Mouse (Mus musculus) MEL (cell line): ENCODE results near the gene Olfr1262. TPM values are rescaled to one million over a fixed set of nuclear protein-coding genes. Genes with fewer than 3 reads are reported as not detected.

ENCODE experiments used
- DNase-seq: peaks from one replicate; pipeline ENCODE4 v3.0.0; 2011; ENCODE audit warnings: low read depth, low spot score
- H3K27ac ChIP-seq: 2 replicates; pipeline ENCODE4 v1.5.1; 2012; ENCODE audit warnings: low read depth, mild to moderate bottlenecking, control low read depth, low read length, moderate library complexity; ENCODE audit not compliant: control insufficient read depth
- H3K27me3 ChIP-seq, 2 experiments: fragments of 150-350 bp in 1 of 2; sonication (generic) in 1 of 2; 2 replicates each; pipeline ENCODE4 v1.6.1; 2012; ENCODE audit warnings: low read length in 2 of 2, mild to moderate bottlenecking in 2 of 2, improper control_type of control experiment in 1 of 2, moderate library complexity in 1 of 2; ENCODE audit not compliant: insufficient read depth in 2 of 2, control insufficient read depth in 1 of 2
- H3K36me3 ChIP-seq, 2 experiments: 2 replicates each; pipeline ENCODE4 v1.6.1; 2012 to 2014; ENCODE audit warnings: low read length in 2 of 2, improper control_type of control experiment in 1 of 2, inconsistent platforms in 1 of 2, mild to moderate bottlenecking in 1 of 2; ENCODE audit not compliant: insufficient read depth in 2 of 2, control insufficient read depth in 1 of 2
- H3K4me1 ChIP-seq, 2 experiments: fragments of 150-350 bp in 1 of 2; sonication (generic) in 1 of 2; 2 replicates each; pipeline ENCODE4 v1.6.1; 2012; ENCODE audit warnings: low read length in 2 of 2, improper control_type of control experiment in 1 of 2, mild to moderate bottlenecking in 1 of 2; ENCODE audit not compliant: insufficient read depth in 2 of 2, control insufficient read depth in 1 of 2
- H3K4me3 ChIP-seq, 2 experiments: fragments of 150-350 bp in 1 of 2; sonication (generic) in 1 of 2; 2 replicates each; pipeline ENCODE4 v1.5.1; 2012; ENCODE audit warnings: low read depth in 2 of 2, low read length in 2 of 2, mild to moderate bottlenecking in 2 of 2, moderate library complexity in 2 of 2, control low read depth in 1 of 2, improper control_type of control experiment in 1 of 2; ENCODE audit not compliant: control insufficient read depth in 1 of 2, insufficient read depth in 1 of 2
- H3K79me2 ChIP-seq: 2 replicates; pipeline ENCODE4 v1.6.1; 2012; ENCODE audit warnings: mild to moderate bottlenecking, low read length, moderate library complexity; ENCODE audit not compliant: control insufficient read depth, poor library complexity, insufficient read depth
- H3K9ac ChIP-seq: 2 replicates; pipeline ENCODE4 v1.6.1; 2012; ENCODE audit warnings: low read depth, mild to moderate bottlenecking, control low read depth, low read length, moderate library complexity; ENCODE audit not compliant: control insufficient read depth, poor library complexity, severe bottlenecking
- H3K9me3 ChIP-seq: fragments of 150-350 bp; sonication (generic); replicated peaks from 2 replicates; pipeline ENCODE4 v1.6.1; 2012; ENCODE audit warnings: mild to moderate bottlenecking, low read length, improper control_type of control experiment, moderate library complexity; ENCODE audit not compliant: insufficient read depth
- BHLHE40 ChIP-seq: IDR thresholded peaks from 2 replicates; pipeline ENCODE4 v1.6.1; 2012; ENCODE audit warnings: low read depth, mild to moderate bottlenecking, inconsistent platforms, low read length, improper control_type of control experiment, borderline replicate concordance
- CHD2 ChIP-seq: IDR thresholded peaks from 2 replicates; pipeline ENCODE4 v1.6.1; 2011; ENCODE audit warnings: low read length, improper control_type of control experiment
- ELF1 ChIP-seq: IDR thresholded peaks from 2 replicates; pipeline ENCODE4 v1.6.1; 2014; ENCODE audit warnings: low read depth, mild to moderate bottlenecking, inconsistent platforms, low read length, improper control_type of control experiment, moderate library complexity
- EP300 ChIP-seq, 2 experiments: IDR thresholded peaks; 2 replicates each; pipeline ENCODE4 v1.6.1; 2011; ENCODE audit warnings: improper control_type of control experiment in 2 of 2, low read length in 2 of 2, low read depth in 1 of 2, mild to moderate bottlenecking in 1 of 2
- GATA1 ChIP-seq: IDR thresholded peaks from 2 replicates; pipeline ENCODE4 v1.6.1; 2011; ENCODE audit warnings: low read depth, low read length, improper control_type of control experiment
- JUND ChIP-seq: IDR thresholded peaks from 2 replicates; pipeline ENCODE4 v1.6.1; 2011; ENCODE audit warnings: low read depth, mild to moderate bottlenecking, improper control_type of control experiment, low read length
- KAT2A ChIP-seq: conservative IDR thresholded peaks from 2 replicates; pipeline ENCODE4 v1.6.1; 2012; ENCODE audit warnings: low read depth, low read length, improper control_type of control experiment, inconsistent platforms
- MAFK ChIP-seq: IDR thresholded peaks from 2 replicates; pipeline ENCODE4 v1.6.1; 2011; ENCODE audit warnings: low read depth, mild to moderate bottlenecking, low read length, improper control_type of control experiment, borderline replicate concordance
- MAX ChIP-seq: IDR thresholded peaks from 2 replicates; pipeline ENCODE4 v1.6.1; 2011; ENCODE audit warnings: low read length, improper control_type of control experiment
- MAZ ChIP-seq: IDR thresholded peaks from 2 replicates; pipeline ENCODE4 v1.6.1; 2012; ENCODE audit warnings: low read depth, mild to moderate bottlenecking, inconsistent platforms, low read length, improper control_type of control experiment
- MEF2A ChIP-seq: IDR thresholded peaks from 2 replicates; pipeline ENCODE4 v1.6.1; 2014; ENCODE audit warnings: low read depth, mild to moderate bottlenecking, inconsistent platforms, low read length, improper control_type of control experiment; ENCODE audit not compliant: poor library complexity, insufficient replicate concordance, severe bottlenecking; ENCODE audit errors: extremely low read depth
- NELFE ChIP-seq: IDR thresholded peaks from 2 replicates; pipeline ENCODE4 v1.6.1; 2011; ENCODE audit warnings: low read depth, low read length, improper control_type of control experiment
- POLR2A ChIP-seq, 2 experiments: IDR thresholded peaks; 2 replicates each; pipeline ENCODE4 v1.6.1; 2011 to 2012; ENCODE audit warnings: low read length in 2 of 2, mild to moderate bottlenecking in 2 of 2, control low read depth in 1 of 2, improper control_type of control experiment in 1 of 2, low read depth in 1 of 2, moderate library complexity in 1 of 2; ENCODE audit not compliant: control insufficient read depth in 1 of 2, insufficient read depth in 1 of 2, poor library complexity in 1 of 2
- SIN3A ChIP-seq: IDR thresholded peaks from 2 replicates; pipeline ENCODE4 v1.6.1; 2012; ENCODE audit warnings: low read length, improper control_type of control experiment, inconsistent platforms
- SMC3 ChIP-seq: IDR thresholded peaks from 2 replicates; pipeline ENCODE4 v1.6.1; 2011; ENCODE audit warnings: low read depth, low read length, improper control_type of control experiment
- TAL1 ChIP-seq: IDR thresholded peaks from 2 replicates; pipeline ENCODE4 v1.6.1; 2012; ENCODE audit warnings: mild to moderate bottlenecking, inconsistent platforms, low read length, moderate library complexity, mixed read lengths
- USF1 ChIP-seq: IDR thresholded peaks from 2 replicates; pipeline ENCODE4 v1.6.1; 2014; ENCODE audit warnings: low read depth, mild to moderate bottlenecking, inconsistent platforms, low read length, improper control_type of control experiment, moderate library complexity
- ZKSCAN1 ChIP-seq: IDR thresholded peaks from 2 replicates; pipeline ENCODE4 v1.6.1; 2012; ENCODE audit warnings: low read depth, mild to moderate bottlenecking, inconsistent platforms, low read length, improper control_type of control experiment, moderate library complexity
- ZMIZ1 ChIP-seq: IDR thresholded peaks from 2 replicates; pipeline ENCODE4 v1.6.1; 2012; ENCODE audit warnings: low read depth, mild to moderate bottlenecking, inconsistent platforms, low read length, improper control_type of control experiment, moderate library complexity
- polyA plus RNA-seq, 2 experiments: library from polyadenylated mRNA; stranded (reverse) in 1 of 2; unstranded in 1 of 2; fragments of >175 nt in 1 of 2; fragments of >200 nt in 1 of 2; gene quantifications; 2 replicates each; pipeline versions ENCODE4 v1.2.1 to v1.2.4; 2012; ENCODE audit warnings: low replicate concordance in 2 of 2, low read depth in 1 of 2; ENCODE audit not compliant: insufficient read length in 2 of 2, insufficient read depth in 1 of 2, missing spikeins in 1 of 2
- total RNA-seq: library from RNA; depleted of rRNA; stranded (reverse); fragments of 300-350 nt; gene quantifications from 2 replicates; pipeline ENCODE4 v1.2.3, GENCODE M21; 2012; rRNA removed

Gene Olfr1262
- total and polyA plus RNA-seq, 3 experiments = not detected

GRCm38 (mm10) chr2:90035037-90035436 lies 35.1 kb downstream of the Olfr1262 start, which contains the start of gene Olfr1265:
TSS of gene Olfr1265 (plus strand) at chr2:90035337.
- no peak for DNase-seq
- H3K79me2 ChIP-seq = no peaks in the 10 kb centered on the region
- no peaks in the 10 kb centered on the region for H3K36me3 ChIP-seq
- no peak within 1 kb of the TSS for H3K27ac ChIP-seq
- H3K9ac ChIP-seq = no peak within 1 kb of the TSS
- no peak within 1 kb of the TSS for H3K4me3 ChIP-seq
- no peak for TF ChIP-seq MAZ
- no peak for TF ChIP-seq TAL1
- no peak for TF ChIP-seq EP300 (IDR thresholded peaks at IDR 0.05; ENCODE audit: low read depth in 1 of 2, low read length in 2 of 2)
- no peak for TF ChIP-seq CHD2
- TF ChIP-seq SIN3A = no peak
- TF ChIP-seq BHLHE40 = no peak
- no peak for TF ChIP-seq JUND
- TF ChIP-seq ELF1 = no peak
- TF ChIP-seq USF1 = no peak
- TF ChIP-seq MEF2A = no peak
- no peak for TF ChIP-seq ZMIZ1
- TF ChIP-seq POLR2A (IDR thresholded peaks at IDR 0.05; ENCODE audit: control insufficient read depth in 1 of 2, insufficient read depth in 1 of 2, low read depth in 1 of 2, low read length in 2 of 2, poor library complexity in 1 of 2) = no peak
- no peak for TF ChIP-seq KAT2A
- TF ChIP-seq NELFE = no peak
- no peak for TF ChIP-seq MAFK
- no peak for TF ChIP-seq GATA1
- TF ChIP-seq SMC3 = no peak
- no peak for TF ChIP-seq ZKSCAN1
- TF ChIP-seq MAX = no peak
- no peaks in the 10 kb centered on the region for H3K4me1 ChIP-seq
- no peaks in the 10 kb centered on the region for H3K27me3 ChIP-seq
- no peaks in the 10 kb centered on the region for H3K9me3 ChIP-seq

Other genes starting within 250 kb of the Olfr1262 start
- not detected in 2 replicates for gene Olfr1253, start 243.1 kb upstream of the Olfr1262 start, total RNA-seq
- not detected for gene Olfr1253, start 243.1 kb upstream of the Olfr1262 start, polyA plus RNA-seq
- gene Olfr1254, start 206.5 kb upstream of the Olfr1262 start, total RNA-seq = not detected in 2 replicates
- gene Olfr1254, start 206.5 kb upstream of the Olfr1262 start, polyA plus RNA-seq = not detected
- gene Olfr1255, start 188.1 kb upstream of the Olfr1262 start, total RNA-seq = not detected in 2 replicates
- gene Olfr1255, start 188.1 kb upstream of the Olfr1262 start, polyA plus RNA-seq = not detected
- not detected in 2 replicates for gene Olfr1256, start 158.6 kb upstream of the Olfr1262 start, total RNA-seq
- not detected for gene Olfr1256, start 158.6 kb upstream of the Olfr1262 start, polyA plus RNA-seq
- not detected in 2 replicates for gene Olfr48, start 151.9 kb upstream of the Olfr1262 start, total RNA-seq
- gene Olfr48, start 151.9 kb upstream of the Olfr1262 start, polyA plus RNA-seq = not detected
- gene Olfr1257, start 121.7 kb upstream of the Olfr1262 start, total RNA-seq = not detected in 2 replicates
- gene Olfr1257, start 121.7 kb upstream of the Olfr1262 start, polyA plus RNA-seq = not detected
- gene Olfr1258, start 72.8 kb upstream of the Olfr1262 start, total RNA-seq = not detected in 2 replicates
- not detected for gene Olfr1258, start 72.8 kb upstream of the Olfr1262 start, polyA plus RNA-seq
- not detected in 2 replicates for gene Olfr1259, start 51.5 kb upstream of the Olfr1262 start, total RNA-seq
- gene Olfr1259, start 51.5 kb upstream of the Olfr1262 start, polyA plus RNA-seq = not detected
- not detected in 2 replicates for gene Olfr1260, start 25.8 kb upstream of the Olfr1262 start, total RNA-seq
- gene Olfr1260, start 25.8 kb upstream of the Olfr1262 start, polyA plus RNA-seq = not detected
- gene Olfr1261, start 8.9 kb upstream of the Olfr1262 start, total RNA-seq = not detected in 2 replicates
- gene Olfr1261, start 8.9 kb upstream of the Olfr1262 start, polyA plus RNA-seq = not detected
- gene Olfr1263, start 12.0 kb downstream of the Olfr1262 start, total RNA-seq = not detected in 2 replicates
- not detected for gene Olfr1263, start 12.0 kb downstream of the Olfr1262 start, polyA plus RNA-seq
- not detected in 2 replicates for gene Olfr1264, start 25.4 kb downstream of the Olfr1262 start, total RNA-seq
- not detected for gene Olfr1264, start 25.4 kb downstream of the Olfr1262 start, polyA plus RNA-seq
- gene Olfr1265, start 35.2 kb downstream of the Olfr1262 start, total RNA-seq = not detected in 2 replicates
- under 1 TPM in 1 of 2 experiments, not detected in 1; 0.06 TPM for gene Olfr1265, start 35.2 kb downstream of the Olfr1262 start, polyA plus RNA-seq
- not detected in 2 replicates for gene Olfr140, start 63.4 kb downstream of the Olfr1262 start, total RNA-seq
- gene Olfr140, start 63.4 kb downstream of the Olfr1262 start, polyA plus RNA-seq = not detected
- gene Olfr1269, start 121.3 kb downstream of the Olfr1262 start, total RNA-seq = not detected in 2 replicates
- gene Olfr1269, start 121.3 kb downstream of the Olfr1262 start, polyA plus RNA-seq = not detected
- not detected in 2 replicates for gene Olfr32, start 142.2 kb downstream of the Olfr1262 start, total RNA-seq
- gene Olfr32, start 142.2 kb downstream of the Olfr1262 start, polyA plus RNA-seq = not detected
- not detected in 2 replicates for gene Olfr1270, start 152.9 kb downstream of the Olfr1262 start, total RNA-seq
- gene Olfr1270, start 152.9 kb downstream of the Olfr1262 start, polyA plus RNA-seq = not detected
- gene Olfr1506, start 224.3 kb downstream of the Olfr1262 start, total RNA-seq = not detected in 2 replicates
- not detected for gene Olfr1506, start 224.3 kb downstream of the Olfr1262 start, polyA plus RNA-seq